Mouse (Mus musculus): ENCODE measurements around the gene Lclat1.

Lclat1 gene

GRCm38 (mm10) chr17:73091368-73091767 is 16.4 kb upstream of the Lclat1 start:
- DNase-seq: no peak

- DNase-seq: no peak
Observed at GRCm38 (mm10) chr17:73092103-73093097, 15.4 kb upstream of the Lclat1 start.

GRCm38 (mm10) chr17:73095070-73095469 is 12.7 kb upstream of the Lclat1 start:
- DNase-seq: no peak

- DNase-seq: no peak
Observed at GRCm38 (mm10) chr17:73095585-73095984, 12.2 kb upstream of the Lclat1 start.

GRCm38 (mm10) chr17:73096484-73096883 is 11.3 kb upstream of the Lclat1 start:
- DNase-seq: peak; percentile 74

GRCm38 (mm10) chr17:73098636-73099035 is 9.1 kb upstream of the Lclat1 start:
- DNase-seq: no peak

GRCm38 (mm10) chr17:73100396-73100795 is 7.4 kb upstream of the Lclat1 start:
- DNase-seq: no peak

- no peak for DNase-seq
Observed at GRCm38 (mm10) chr17:73102538-73102937, 5.2 kb upstream of the Lclat1 start.

- DNase-seq: no peak
Observed at GRCm38 (mm10) chr17:73108170-73108887, 544 bp downstream of the Lclat1 start.

GRCm38 (mm10) chr17:73108888-73109259 is 1.1 kb downstream of the Lclat1 start:
- no peak for DNase-seq

- no peak for DNase-seq
Observed at GRCm38 (mm10) chr17:73112128-73112527, 4.3 kb downstream of the Lclat1 start.

- no peak for DNase-seq
Observed at GRCm38 (mm10) chr17:73112601-73113000, 4.8 kb downstream of the Lclat1 start.

GRCm38 (mm10) chr17:73113230-73113629 is 5.4 kb downstream of the Lclat1 start:
- DNase-seq: no peak

GRCm38 (mm10) chr17:73118134-73118533 is 10.3 kb downstream of the Lclat1 start:
- no peak for DNase-seq

- no peak for DNase-seq
Observed at GRCm38 (mm10) chr17:73118702-73119101, 10.9 kb downstream of the Lclat1 start.

GRCm38 (mm10) chr17:73119150-73119549 is 11.4 kb downstream of the Lclat1 start:
- peak; percentile 39 for DNase-seq

- no peak for DNase-seq
Observed at GRCm38 (mm10) chr17:73120545-73120944, 12.8 kb downstream of the Lclat1 start.

GRCm38 (mm10) chr17:73121726-73122125 is 13.9 kb downstream of the Lclat1 start:
- no peak for DNase-seq

GRCm38 (mm10) chr17:73126349-73126748 is 18.6 kb downstream of the Lclat1 start:
- DNase-seq: no peak

GRCm38 (mm10) chr17:73126903-73127302 is 19.1 kb downstream of the Lclat1 start:
- DNase-seq: no peak

- DNase-seq: no peak
Observed at GRCm38 (mm10) chr17:73136562-73137484, 29.0 kb downstream of the Lclat1 start.

GRCm38 (mm10) chr17:73138217-73138616 is 30.4 kb downstream of the Lclat1 start:
- no peak for DNase-seq

- DNase-seq: no peak
Observed at GRCm38 (mm10) chr17:73142029-73142428, 34.2 kb downstream of the Lclat1 start.
